Mouse (Mus musculus) ES-E14 (cell line): ENCODE results near the gene Lcmt1.

Experiments used
- HCFC1 ChIP-seq: IDR thresholded peaks from 2 replicates; pipeline ENCODE4 v1.6.1; 2012; ENCODE audit warnings: low read length, inconsistent platforms, borderline replicate concordance; ENCODE audit not compliant: insufficient read depth
- ZC3H11A ChIP-seq: IDR thresholded peaks from 2 replicates; pipeline ENCODE4 v1.6.1; 2012; ENCODE audit warnings: low read depth, mild to moderate bottlenecking, inconsistent platforms, low read length, borderline replicate concordance
- ZNF384 ChIP-seq: IDR thresholded peaks from 2 replicates; pipeline ENCODE4 v1.6.1; 2012; ENCODE audit warnings: low read depth, low read length, inconsistent platforms

DNA sequence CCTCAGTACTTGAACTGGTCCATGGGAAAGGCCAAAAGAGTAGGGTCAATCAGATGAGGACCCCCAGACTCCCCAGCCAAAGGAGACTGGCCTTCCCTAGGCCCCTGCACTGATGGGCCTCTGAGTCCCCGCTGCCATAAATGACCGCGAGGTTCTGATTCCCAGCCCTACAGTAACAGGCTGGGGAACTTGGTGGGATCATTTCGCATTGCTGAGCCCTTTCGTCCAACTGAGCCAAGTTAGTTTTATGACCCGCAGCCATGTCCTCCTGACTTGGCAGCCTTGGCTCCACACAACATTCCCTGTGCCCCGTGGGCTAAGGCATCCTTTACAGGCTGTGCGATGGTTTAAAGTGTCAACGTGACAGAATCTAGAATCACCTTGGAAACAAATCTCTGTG lies 1.1 kb downstream of the Lcmt1 start:
- TF ChIP-seq ZC3H11A (no peak), HCFC1 (no peak), ZNF384 (no peak)
